Mouse (Mus musculus): ENCODE data around the gene Ccdc63.
"Not testable (repeated sequence)": the region's sequence is repeated elsewhere in the genome, so short reads cannot be mapped to it uniquely, and the experiment has no call there.

Gene Ccdc63

DNA sequence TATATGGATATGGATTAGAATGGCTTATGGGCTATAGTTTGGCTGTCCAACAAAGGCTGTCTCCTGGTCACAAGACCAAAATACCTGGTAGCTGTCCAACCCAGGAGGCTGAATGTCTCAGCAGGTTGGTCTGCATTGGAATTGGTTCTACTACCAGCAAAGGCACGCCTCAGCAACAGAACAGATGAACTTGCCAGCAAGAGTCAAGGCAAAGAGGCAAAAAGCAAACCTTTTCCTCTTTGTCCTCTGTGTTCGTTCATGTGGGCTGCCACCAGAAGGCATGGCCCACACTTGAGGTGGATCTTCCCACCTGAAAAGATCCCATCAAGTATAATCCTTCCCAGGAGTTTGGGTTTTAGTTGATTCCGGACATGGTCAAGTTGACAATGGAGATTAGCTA lies at the start of gene Ccdc63:
Gene Ccdc63 (minus strand): TSS at position 101 of the 400 bp plus-strand sequence.
- DNase-seq (ENCODE audit: low read depth, low spot score): no peak

DNA sequence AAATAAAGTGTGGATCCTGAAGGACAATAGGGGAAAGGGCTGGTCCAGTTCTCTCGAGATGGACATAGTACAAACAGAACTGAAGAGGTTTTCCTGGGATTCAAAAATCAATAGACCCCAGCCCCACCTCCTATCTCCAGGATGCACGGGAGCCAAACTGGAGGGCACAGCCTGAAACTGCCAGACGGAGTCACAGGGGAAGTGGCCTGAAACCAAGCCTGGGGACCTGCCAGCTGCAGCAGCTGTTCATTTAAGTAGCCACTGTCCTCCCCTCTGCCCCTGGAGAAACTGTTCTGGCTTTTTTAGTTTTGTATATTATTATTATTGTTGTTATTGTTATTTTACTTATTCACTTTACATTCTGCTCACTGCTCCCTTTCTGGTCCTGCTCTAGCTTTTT lies 48.5 kb upstream of the Ccdc63 start:
- no peak for DNase-seq (ENCODE audit: low read depth, low spot score)

DNA sequence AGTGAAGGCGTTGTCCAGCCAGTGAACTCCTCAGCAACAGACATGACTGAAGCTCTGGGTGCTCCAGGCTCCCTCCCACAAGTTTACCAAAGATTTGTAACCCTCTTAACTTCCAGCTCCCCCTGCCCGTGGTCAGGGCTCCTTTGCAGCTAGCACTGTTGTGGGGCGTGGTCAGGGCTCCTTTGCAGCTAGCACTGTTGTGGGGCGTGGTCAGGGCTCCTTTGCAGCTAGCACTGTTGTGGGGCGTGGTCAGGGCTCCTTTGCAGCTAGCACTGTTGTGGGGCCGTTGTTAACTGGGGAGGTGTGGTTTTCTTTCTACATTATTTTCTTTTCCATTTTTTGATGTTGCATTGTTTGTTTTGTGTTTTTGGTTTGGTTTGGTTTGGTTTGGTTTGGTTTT lies 44.2 kb upstream of the Ccdc63 start:
- DNase-seq (ENCODE audit: low read depth, low spot score): not testable (repeated sequence)

DNA sequence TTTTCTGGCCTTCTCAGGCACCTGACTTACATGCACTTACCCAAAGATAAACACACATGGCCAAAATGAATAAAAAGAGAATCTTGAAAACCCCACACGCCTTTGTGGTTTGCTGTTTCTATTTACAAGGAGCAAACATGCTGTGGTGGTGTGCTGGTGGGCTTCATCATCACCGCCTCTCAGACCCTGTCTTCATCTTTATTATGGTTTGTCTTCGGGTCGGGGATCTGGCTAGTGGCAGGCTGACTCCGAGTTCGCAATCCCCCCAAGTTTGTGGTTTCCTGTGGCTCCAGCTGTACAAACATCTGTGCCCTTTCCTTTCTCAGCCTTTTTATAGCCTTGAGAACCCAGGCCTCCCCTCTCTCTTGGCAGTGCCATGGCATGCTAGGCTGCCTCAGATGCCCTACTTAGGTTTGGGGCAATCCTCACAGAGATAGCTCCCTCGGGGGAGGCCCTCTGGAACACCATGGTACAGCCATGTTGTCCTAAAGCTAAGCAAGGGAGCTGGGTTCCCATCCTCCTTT lies 43.7 kb upstream of the Ccdc63 start:
- no peak for DNase-seq (ENCODE audit: low read depth, low spot score)

DNA sequence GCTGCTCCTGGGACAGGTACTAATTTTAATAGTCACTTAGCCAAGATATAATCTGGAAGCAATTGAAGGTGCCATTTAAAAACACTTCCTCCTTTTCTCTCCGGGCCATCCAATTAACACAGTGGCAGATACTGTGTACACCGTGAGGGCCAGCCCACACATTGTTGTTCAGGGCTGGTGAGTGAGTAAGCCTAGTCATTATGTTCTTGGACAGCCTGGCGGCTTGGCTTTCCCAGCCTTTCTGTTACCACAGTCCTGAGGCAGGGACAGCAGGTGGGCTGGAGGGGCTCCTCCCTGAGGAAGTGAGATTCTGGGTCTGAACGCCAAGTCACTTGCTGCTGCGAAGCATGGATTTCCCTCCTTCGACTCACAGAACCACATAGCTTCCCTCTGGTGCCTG lies 39.0 kb upstream of the Ccdc63 start:
- peak; percentile 78 for DNase-seq (ENCODE audit: low read depth, low spot score)

DNA sequence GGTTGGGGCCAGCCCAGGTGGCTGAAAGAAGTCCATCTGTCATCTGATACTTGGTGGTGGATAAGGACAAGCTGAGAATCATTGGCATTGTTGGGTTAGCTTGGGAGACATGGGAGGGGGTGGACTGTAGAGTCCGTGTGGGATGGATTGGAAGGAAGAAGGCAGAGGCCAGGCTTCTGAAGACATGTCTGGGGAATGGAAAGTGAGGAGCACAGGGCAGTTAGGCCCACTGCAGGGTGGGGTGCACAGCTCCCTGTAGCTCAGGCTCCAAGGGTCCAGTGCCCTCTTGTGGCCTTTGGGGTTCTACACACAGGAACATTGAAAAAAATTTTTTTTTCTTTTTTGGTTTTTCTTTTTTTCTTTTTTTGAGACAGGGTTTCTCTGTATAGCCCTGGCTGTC lies 35.8 kb upstream of the Ccdc63 start:
- peak; percentile 80 for DNase-seq (ENCODE audit: low read depth, low spot score)

DNA sequence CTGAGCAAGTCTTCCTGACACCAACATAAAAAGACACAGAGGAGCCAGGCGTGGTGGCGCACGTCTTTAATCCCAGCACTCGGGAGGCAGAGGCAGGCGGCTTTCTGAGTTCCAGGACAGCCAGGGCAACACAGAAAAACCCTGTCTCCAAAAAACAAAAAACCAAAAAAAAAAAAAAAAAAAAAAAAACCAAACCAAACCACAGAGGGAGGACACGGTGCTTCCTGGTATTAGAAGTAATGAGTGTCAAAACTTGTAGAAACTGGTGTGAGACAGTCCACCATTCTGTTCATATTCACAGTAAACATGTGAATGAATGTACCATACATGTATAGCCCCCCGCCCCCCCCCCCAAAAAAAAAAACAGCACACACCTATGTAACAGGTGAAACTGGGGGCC lies 35.3 kb upstream of the Ccdc63 start:
- no peak for DNase-seq (ENCODE audit: low read depth, low spot score)

DNA sequence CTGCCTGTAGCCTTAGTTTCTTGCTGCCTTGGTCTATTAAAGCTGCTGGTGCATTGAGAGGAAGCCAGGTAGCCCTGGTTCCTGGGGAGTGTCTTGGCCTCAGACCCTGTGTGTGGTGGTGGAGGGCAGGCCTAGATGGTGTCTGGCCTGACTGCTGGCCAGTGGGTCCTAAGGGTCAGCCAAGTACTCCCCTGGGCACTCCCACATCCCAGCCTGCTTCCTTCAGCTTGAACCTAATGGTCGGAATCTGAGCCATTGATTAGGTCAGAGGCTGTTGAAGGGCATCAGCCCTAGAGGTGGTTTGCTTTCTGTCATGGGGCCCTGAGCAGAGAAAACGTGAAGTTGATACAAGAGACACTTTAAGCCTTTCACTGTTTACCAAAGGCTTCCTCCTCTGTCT lies 34.8 kb upstream of the Ccdc63 start:
- DNase-seq (ENCODE audit: low read depth, low spot score): no peak

DNA sequence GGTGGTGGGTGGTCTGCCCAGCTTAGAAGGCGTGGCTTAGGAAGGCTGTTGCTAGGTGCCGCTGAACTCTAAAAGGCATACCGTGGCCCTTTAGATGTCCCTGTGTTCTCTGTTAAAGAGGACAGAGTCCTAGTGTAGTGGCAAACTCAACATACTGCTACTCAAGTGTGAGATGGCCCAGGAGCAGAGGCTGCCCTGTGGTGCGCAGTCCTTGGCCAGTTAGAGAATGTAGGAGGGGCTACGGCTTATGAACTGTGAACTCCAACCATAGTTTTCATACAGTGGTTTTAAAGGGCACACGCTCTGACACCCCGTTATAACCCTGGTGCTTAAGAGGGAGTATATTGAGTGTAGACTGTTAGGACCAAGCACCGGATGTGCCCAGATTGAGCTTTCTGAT lies 30.4 kb upstream of the Ccdc63 start:
- DNase-seq (ENCODE audit: low read depth, low spot score): no peak

DNA sequence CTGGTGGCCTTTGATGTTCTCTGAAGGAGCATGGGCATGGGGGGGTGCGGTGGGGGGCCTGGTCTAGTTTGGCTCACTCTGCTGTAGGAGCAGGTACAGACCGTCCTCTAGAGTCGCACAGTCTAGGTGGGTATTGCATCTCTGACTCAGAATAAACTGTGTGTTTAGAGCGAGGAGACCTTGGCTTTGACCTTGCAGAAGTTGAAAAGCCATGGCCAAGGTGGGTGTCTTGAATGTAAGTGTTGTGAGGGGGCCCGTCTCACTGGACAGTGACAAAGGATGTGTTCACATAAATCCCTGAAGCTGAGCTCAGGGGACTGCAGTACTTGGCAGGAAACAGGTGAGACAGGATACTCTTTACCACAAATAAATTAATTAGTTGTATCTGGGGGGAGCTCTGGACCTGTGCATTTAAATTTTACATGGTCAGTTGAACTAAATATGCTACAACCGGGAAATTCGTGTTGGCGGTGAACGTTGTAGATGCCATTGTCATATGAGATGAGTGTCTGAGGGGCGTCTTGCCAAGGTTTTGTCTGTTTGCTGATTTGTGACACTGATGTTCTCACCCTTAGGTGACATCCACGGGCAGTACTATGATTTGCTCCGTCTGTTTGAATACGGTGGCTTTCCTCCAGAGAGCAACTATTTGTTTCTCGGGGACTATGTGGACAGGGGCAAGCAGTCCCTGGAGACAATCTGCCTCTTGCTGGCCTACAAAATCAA lies 27.9 kb upstream of the Ccdc63 start:
- DNase-seq (ENCODE audit: low read depth, low spot score): no peak

DNA sequence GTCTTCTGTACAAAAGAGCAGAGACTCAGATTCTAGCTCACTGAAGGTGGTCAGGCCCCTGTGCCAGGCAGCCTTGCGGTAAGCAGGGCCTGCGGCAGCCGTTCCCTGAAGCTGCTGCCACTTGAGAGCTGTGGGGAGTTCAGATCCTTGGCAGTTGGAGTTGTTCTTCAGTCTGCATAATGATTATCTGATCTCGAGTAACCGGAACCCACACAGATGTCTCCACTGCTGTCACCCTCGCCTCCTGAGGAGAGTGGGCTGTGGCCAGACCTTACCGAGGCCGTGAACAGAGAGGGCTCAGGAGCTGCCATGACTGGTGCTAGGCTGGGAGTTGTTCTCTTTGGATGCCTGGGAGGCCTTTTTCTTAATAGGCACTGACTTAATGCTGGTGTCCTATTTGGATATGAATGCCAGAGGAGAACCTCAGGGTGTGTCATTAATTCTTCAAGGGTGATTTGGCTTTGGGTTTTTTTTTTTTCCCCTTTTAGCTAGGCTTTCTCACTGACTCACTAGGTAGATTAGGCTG lies 26.1 kb upstream of the Ccdc63 start:
- DNase-seq (ENCODE audit: low read depth, low spot score): peak; percentile 37

DNA sequence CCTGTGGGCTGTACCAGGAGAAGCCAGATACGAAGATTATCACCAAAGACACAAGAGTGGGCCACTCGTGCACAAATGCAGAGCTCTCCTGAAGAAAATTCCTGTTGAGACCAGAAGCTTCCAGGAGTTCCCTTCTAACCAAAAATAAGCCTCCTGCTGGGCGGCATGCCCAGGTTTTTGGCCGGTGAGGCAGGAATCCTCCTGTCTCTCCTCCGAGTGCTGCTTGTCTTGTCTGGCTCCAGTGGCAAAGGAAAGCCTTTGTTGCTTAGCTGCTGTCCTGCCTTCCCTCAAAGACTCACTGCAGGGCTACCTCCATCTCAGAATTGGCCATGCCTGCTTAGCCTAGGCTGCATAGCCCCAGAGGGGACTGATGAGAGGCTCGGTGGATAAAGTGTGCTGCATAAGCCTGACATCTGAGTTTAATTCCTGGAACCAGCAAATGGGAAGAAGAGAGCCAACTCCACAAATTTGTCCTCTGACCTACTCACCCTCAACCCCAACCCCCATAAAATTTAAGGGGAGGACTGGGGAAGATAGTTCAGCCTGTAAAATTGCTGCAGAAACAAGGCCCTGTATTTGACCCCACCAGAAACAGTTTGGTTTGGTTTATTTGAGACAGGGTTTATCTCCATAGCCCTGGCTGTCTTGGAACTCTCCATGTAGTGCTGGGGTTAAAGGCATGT lies 24.8 kb upstream of the Ccdc63 start:
- peak; percentile 32 for DNase-seq (ENCODE audit: low read depth, low spot score)

DNA sequence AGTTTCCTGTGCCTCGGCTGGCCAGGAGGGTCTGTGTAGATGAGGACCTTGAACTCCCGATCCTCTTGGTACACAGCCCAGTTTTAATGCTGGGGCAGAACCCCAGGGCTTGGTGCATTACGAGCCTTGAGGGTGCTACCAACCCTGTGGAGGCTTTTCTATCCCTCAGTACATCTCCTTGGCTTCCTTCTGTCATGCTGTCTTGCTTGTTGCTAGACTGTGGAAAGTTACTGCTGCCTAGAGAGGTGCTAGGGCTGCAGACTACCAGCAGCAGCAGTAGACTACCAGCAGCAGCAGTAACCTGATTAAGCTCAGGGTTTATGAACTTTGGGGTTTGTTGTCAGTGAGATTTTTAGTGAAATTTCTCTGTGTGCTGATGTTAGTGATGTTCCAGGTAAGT lies 23.4 kb upstream of the Ccdc63 start:
- DNase-seq (ENCODE audit: low read depth, low spot score): no peak

DNA sequence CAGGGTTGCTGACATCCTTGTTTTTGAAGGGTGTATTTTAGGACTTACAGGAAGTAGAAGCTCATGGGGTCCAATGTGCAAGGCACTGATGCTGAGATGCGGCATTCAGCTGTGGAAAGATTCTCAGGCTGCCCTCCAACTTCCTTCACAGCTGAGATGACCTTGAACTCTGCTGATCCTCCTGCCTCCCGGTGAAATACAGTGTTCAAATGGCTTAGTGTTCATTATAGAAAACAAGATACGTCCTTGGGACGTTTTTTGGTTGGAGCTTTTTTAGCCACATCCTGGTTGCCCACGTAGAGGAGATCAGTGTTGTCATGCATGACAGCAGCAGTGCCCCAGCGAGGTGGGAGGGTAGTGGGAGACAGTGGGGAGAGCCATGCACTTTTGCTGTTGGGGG lies 22.6 kb upstream of the Ccdc63 start:
- DNase-seq (ENCODE audit: low read depth, low spot score): peak; percentile 56

DNA sequence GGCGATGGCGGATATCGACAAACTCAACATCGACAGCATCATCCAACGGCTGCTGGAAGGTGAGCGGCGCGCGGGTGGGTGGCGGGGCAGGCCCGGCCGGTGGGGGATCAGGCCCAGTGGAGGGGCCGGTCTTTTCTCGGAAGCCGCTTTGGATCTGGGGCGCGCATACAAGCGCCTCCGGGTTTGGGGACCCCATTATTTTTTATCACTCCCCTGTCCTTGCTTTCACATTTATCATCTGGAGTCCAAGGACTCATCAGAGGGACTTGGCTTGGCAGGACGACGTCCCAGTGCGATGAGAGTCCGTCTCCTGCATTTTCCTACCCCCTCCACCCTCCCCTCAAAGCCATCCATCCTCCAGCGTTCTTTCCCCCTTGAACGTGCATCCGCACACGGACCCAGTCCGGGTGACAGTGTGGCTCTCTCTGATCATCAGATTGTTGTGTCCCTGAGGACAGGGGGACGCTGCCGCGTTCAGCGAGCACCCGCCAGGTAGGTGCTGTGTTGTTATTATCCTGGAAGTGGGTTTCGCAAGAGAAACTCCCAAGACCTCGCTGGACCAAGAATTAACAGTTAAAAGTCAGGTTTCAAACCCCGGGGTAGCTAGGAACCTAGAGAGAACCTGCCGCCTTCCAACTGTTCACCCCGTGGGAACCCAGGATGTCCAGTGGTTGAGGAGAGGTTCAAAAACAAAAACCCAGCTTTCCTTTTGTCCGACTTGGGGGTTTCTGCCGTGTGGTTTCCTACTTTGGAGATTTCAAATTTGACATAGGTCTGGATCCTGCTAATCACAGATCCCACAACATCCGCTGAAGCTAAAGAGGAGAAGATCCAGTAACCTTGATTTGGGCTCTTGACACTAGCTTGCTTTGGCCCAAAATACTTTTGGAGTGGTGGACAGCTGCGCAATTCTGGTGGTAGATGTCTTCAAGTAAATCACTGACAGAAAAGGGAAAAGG lies 18.2 kb upstream of the Ccdc63 start:
- peak; percentile 25 for DNase-seq (ENCODE audit: low read depth, low spot score)

DNA sequence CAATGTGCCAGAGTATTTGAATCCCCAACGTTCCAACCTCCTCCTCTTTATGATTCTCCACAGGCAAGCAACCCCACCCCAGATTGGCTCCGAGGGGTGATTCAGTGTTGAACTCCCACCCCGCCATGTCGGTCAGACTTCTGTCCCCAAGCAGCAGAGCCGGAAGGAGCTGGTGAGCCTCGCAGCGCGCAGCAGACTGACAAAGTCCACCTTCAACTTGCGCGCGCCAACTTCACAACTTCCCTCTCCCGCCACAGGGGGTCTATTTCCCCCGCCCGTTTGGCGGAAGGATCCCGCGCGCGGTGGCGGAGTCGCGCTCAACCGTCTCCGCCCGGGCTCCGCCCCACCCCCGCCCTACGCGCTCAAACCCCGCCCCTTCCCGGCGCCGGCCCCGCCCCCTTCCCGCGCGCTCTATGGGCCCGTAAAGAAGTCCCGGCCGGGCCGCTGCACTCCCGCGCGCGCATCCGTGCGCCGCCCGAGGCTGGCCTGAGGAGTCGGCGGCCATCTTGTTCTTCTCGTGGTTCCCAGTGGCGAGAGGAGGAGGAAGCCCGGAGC lies 17.3 kb upstream of the Ccdc63 start, which contains the start of gene Ppp1cc:
Gene Ppp1cc (plus strand): TSS at position 452 of the 555 bp plus-strand sequence.
- peak; percentile 94 for DNase-seq (ENCODE audit: low read depth, low spot score)

DNA sequence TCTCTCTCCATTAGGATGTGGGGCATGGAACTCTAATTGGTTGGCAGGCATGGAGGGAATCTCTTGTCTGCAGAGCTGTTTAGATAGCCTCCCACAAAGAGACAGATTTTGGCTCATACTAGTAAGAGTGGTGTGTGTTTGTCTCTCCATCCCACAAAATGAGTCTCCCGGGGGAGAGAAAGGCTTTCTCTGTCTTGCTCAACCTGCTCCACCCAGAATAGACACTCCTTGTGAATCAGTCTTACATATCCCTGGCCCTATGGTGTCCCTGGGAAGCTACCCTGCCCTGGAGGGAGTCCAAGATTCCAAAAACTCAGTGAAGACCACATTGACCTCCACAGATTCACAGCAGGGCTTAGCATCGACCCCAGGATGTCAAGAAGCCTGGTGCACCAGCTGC lies 15.9 kb upstream of the Ccdc63 start:
- no peak for DNase-seq (ENCODE audit: low read depth, low spot score)

DNA sequence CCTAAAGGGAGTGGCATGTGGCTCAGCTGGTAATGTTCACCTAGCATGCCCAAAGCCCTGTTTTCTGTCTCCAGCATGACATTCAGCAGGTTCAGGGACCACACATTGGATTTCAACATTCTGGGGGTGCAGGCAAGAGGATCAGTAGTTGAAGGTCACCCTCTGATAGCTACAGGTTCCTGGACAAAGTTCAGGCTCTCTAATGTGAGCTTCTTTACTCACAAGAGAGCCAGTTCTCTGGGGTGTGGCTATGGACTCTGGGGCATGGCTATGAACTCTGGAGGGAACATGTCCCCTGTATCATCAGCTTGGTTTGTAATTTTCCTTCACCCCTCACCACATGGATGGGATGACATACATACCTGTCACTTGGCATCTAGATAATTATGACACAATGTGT lies 15.0 kb upstream of the Ccdc63 start:
- DNase-seq (ENCODE audit: low read depth, low spot score): no peak

DNA sequence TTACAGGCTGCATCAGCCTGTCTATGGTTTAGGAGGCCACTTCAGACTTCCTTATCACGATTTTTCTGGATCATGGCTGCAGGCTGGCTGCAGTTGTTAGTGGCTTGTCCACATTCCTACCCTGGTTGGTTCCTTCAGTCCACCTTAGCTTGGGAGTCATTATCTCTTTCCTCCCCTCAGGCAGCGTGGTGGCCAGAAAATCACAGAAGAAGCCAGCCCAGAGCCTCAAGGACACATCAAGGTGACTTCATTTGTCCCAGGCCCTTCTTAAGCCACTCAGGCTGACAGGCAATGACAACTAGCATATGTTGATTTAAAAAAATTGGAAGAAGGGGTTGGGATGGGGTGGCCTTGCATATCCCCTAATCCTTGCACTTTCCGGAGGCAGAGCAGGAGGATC lies 14.2 kb upstream of the Ccdc63 start:
- no peak for DNase-seq (ENCODE audit: low read depth, low spot score)

DNA sequence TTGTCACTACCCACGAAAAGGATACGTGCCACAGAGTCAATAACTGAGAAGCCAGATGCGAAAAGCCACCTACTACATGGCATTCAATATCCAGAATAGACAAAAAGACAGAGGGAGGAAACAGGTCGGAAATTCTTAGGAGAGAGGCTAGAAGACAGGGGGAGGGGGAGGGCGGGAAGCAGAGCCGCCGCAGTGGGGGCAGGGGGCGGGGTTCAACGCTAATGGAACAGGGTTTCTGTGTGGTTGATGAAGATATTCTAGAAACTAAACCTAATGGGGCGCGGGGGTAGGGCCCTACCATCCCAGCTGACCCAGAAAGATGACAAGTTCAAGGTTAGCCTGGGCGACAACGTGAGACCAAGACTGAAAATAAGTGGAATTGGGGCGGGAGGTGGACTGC lies 13.4 kb upstream of the Ccdc63 start:
- peak; percentile 38 for DNase-seq (ENCODE audit: low read depth, low spot score)

DNA sequence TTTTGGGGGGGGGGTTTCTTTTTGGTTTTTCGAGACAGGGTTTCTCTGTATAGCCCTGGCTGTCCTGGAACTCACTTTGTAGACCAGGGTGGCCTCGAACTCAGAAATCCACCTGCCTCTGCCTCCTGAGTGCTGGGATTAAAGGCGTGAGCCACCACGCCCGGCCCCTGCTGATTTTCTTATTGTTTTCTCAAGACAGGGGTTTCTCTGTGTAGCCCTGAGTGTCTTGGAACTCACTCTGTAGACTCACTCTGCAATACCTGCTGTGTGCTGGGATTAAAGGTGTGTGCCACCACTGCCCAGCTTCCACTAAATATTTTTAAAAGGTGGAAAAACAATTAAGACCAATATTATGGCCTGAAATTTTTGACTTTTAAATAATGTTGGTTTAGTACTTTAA lies 11.9 kb upstream of the Ccdc63 start:
- peak; percentile 63 for DNase-seq (ENCODE audit: low read depth, low spot score)
